Mouse (Mus musculus): Measurements from ENCODE around the gene Stpg3.

The Stpg3 gene

DNA sequence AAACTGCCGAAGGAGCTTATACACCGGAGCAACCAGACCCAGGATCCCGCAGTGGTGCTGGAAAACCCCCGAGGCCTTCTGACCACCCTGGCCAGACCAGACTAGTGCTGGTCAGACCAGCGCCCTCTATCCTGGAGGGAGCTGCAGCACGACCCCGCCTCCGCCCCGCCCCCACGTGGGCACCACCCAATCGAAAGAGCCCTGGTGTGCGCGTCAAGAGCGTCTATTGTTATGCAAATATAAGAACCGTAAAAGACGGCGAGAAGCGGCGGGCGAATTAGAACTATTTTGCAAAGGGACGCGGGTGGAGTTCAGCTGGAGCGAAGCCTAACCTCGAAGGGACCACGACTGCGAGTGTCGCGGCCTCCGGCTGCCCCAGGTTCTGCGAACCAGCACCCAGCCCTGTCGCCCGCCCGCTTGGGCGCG is 33.9 kb downstream of the Stpg3 start, which contains the start of gene Nrarp:
Gene Nrarp (plus strand): TSS at position 281 of the 426 bp plus-strand sequence.
- DNase-seq (ENCODE audit: low spot score in 2 of 2) = peak; percentile 89 to 94

DNA sequence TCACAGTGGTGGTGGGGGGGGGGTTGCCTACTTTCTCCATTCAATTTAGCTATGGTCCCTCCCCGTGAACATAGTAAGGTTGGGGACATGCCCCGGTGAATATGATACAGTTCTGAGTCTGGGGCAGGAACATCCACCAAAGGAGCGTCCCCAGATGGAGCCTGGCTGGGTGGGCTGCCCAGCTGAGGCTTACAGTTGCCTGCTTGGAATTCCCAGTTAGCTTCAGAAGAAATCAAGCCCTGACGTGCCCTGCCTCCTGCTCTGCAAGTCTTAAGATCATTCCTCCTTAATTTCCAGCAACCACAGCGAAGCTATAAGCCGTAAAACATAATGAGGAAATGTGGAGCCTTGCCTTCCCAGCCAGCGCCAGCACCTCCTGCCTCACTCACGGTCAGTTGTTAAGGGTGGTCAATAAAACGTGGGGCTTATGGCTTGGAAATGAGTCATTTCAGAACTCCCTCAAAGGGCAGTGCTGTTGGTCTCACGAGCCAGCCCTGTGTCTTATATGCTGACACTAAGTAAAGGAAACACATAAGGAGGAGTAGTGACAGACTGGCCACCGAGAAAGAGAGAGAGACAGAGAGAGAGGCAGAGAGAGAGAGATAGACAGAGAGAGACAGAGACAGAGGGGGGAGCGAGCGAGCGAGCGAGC is 34.7 kb downstream of the Stpg3 start:
- DNase-seq (ENCODE audit: low spot score in 2 of 2) = no peak

- peak in 1 of 2 experiments; percentile 16 for DNase-seq (ENCODE audit: low spot score in 2 of 2)
These were observed 36.0 kb downstream of the Stpg3 start for GRCm38 (mm10) chr2:25178285-25178972.

GRCm38 (mm10) chr2:25177685-25178084 is 36.8 kb downstream of the Stpg3 start:
- DNase-seq (ENCODE audit: low spot score in 2 of 2) = peak in 1 of 2 experiments; percentile 23

- DNase-seq (ENCODE audit: low spot score in 2 of 2) = no peak
These were observed 37.4 kb downstream of the Stpg3 start for GRCm38 (mm10) chr2:25177076-25177475.

DNA sequence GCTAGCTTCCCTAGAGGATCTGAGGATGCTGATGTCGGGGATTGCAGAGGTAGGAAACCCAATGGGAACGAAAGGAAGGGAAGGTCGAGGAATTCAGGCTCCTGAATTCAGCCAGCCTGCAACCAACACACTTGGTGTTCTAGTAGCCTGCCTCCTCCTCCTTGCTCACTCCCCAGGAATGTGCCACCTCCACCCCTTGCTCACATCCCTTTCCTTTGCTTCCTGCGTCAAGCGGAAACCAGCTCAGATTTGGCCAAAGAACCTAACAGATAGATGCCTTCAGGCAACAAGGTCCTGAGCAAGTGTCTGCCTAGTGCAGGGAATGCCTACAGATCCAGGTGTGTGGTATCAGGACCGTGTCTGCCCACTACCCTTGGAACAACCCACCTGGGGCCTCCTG is 37.9 kb downstream of the Stpg3 start:
- DNase-seq (ENCODE audit: low spot score in 2 of 2) = no peak

DNA sequence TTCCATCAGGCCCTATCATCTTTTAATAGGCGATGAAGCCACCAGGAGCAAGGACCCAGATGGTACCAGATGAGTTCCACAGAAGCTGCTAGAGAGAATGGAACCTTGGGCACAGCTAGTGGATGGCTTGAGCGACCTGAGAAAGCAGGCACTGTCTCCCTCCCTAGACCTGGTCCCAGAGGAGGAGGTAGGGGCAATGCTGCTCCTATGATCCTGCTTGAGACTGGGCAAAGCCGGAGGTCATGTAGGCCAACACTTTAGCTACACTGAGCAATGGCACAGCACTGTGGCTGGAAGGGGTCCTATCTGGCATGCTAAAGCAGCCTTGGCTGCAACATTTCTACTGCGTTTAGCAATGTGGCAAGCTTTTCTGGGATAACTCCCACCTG is 38.8 kb downstream of the Stpg3 start:
- DNase-seq (ENCODE audit: low spot score in 2 of 2) = no peak

DNA sequence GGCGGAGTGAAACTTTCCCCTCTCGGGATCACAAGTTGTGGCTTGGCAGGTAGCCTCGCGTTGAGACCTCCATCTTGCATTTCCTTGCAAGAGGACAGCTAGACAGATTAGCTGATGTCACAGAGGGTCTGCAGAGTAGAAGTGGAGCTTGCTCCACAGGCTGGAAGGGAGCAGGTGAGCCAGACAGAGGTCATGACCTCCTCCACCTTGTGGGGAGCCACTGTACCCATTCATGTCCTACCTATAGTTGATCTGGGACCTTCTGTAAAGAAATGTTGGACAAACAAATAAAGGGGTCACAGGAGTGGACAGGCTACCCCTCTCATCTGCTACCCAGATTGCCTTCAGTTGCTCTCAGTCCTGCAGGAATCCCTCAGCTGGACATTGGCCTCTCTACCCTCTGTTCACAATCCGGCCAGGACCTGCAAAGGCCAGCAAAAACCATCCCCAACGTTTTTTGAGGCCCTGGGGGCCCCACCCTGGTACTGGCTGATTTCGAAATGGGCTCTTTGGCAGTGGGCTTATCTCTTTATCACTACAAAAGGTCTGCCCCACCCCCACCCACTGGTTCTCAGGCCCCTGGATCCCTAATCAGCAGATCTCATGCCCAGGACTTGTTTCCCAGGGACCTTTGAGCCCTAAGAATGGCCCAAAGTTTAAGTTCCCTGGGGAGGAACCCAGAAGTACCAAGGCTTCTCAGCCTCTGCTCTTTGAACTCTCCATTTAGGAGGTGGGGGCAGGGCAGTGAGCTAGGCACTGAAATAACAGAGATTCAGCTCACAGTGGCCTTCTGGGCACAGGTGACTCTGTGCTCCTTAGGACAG is 39.4 kb downstream of the Stpg3 start:
- DNase-seq (ENCODE audit: low spot score in 2 of 2) = peak in 1 of 2 experiments; percentile 15

DNA sequence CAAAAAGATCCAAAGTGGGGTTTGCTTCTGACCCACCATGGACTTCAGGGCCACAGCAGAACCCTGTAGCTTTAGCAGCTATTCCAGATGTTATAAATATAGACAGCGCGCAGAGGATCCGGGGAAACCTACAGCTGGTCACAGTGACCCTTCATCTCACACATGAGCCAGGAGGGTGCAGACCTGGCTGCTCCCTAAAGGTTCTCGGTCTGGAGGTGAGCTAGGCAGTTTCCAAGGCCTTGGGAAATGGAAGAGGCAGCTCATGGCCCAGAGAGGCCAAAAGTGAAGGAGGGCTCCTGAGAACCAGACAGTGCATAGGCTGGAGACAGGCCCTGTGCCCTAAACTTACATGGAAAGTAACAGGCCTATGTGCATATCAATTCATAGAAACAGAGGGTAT is 40.6 kb downstream of the Stpg3 start:
- DNase-seq (ENCODE audit: low spot score in 2 of 2) = no peak

DNA sequence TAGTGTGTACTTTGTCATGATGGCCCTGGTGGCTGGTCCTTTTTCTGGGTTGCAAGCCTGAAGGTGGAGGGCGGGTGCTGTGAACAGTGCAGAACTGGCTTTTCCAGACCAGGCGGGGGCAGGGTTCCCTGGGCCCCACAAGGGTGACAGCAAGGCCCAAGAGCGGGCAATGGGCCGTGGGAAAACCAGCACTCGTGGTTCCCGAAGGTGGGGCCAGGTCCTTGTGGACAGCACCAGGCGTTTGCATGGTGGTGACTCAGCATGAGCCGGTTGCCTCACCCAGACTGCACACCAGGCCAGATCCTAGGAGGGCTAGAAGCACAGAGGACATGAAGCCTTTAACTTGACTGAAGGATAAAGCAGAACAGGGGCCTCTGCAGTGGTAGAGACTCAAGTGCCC is 41.8 kb downstream of the Stpg3 start:
- DNase-seq (ENCODE audit: low spot score in 2 of 2) = no peak

GRCm38 (mm10) chr2:25171769-25172153 is 42.7 kb downstream of the Stpg3 start:
- DNase-seq (ENCODE audit: low spot score in 2 of 2) = no peak

DNA sequence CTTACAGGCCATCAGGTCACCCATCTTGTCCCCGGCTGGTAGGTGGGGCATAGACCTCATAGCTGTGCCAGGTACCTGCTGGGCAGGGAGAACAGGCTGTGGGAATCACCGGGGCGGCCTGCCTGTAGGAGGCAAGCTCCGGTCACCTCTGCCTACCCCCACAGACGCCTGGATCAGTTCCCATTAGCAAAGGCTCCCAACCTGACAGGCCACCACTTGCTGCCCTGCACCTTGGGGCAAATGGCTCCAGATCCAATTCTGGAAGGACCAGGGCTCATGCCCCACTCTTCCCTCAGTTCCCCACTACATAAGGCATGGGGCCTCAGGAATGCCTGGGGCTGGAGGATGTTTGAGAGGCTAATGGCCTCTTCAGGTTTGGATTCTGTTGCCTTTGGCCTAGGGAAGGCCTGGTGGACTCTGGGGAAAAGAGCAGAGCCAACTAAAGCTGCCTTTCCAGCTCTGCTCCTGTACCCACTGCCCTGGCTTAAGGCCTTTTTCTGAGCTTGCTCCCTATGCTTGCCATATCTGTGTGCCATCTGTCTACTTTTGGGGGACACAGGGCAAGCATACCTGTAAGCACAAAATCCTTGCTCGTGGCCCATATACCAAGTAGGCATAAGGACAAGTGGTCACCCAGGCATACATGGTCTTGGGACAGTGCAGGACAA is 43.2 kb downstream of the Stpg3 start:
- no peak for DNase-seq (ENCODE audit: low spot score in 2 of 2)

- DNase-seq (ENCODE audit: low spot score in 2 of 2) = no peak
These were observed 43.9 kb downstream of the Stpg3 start for GRCm38 (mm10) chr2:25170326-25171100.

DNA sequence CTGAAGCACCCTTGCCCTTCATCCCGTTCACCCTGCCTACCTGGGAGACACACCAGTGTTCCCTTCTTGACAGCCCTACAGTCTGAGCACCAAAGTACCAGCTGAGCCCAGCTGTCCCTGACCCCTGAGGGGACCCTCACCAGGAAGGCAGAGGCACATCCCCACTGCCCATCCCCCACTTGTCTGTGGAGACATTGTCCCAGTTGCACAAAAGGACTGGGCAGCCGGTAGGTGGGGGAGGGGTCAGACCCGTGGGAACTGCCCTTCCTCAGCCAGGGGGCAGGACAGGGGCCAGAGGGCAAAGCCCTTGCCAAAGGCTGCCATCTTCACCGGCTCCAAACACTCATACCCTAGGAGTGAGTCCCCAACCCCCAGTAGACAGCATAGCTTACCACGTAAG is 44.7 kb downstream of the Stpg3 start:
- DNase-seq (ENCODE audit: low spot score in 2 of 2) = no peak

DNA sequence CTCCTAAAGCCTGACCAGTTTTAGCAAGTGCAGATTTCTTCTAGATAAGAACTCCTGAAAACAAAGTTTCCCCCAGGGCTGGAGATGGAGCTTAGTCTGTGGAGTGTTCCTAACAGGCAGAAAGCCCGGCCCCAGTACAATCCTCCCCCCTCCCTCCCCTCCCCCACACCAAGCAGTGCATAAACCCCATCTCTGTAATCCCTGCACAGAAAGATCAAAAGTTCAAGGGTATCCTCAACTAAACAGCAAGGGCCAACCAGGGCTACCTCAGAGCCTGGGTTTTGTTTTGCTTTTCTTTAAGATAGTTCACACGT is 45.8 kb downstream of the Stpg3 start:
- no peak for DNase-seq (ENCODE audit: low spot score in 2 of 2)

DNA sequence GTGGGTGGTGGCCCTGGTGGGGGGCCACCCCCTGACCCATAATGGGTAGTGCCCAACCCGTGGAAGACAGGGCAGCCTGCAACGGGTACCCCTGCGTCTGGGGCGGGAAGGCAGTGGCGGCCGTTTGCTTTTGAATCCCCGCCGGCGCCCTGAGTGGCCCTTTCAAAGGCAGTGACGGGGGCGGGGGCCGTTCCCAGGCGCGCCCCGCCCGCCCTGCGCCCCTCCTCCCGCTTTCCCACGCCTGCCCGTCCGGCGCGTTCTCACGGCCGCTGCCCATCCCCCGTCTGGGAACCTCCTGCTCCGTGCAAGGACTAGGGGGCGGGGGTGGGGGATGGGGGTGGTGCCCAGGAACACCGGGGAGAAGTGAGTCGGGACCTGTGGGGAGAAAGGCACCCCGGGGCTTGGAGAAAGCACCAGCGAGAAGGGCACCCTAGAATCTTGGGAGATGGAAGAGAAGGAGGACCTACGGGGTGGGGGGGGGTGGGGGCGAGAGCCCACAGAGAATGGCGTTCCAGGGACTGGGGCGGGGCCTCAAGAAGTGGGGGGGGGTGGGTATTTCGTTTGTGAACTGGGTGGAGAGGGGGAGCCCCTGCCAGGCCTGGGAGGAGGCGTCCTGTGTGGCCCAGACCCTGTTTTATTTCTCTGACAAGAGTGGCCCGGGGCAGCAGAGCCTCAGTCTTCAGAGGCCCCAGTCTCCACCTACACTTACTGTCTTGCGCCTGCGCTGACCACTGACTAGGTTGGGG is 46.3 kb downstream of the Stpg3 start:
- DNase-seq (ENCODE audit: low spot score in 2 of 2) = peak in 1 of 2 experiments; percentile 64

GRCm38 (mm10) chr2:25167481-25167880 is 47.0 kb downstream of the Stpg3 start:
- no peak for DNase-seq (ENCODE audit: low spot score in 2 of 2)
